Mouse (Mus musculus) large intestine, adult 2 months (tissue): ENCODE measurements around the gene Bcl6. TPM values are rescaled to one million over a fixed set of nuclear protein-coding genes. Genes with fewer than 3 reads are reported as not detected.
A peak's percentile ranks its signal among the peaks of the same experiment; 100 is the strongest.

Source experiments
- DNase-seq: peaks from one replicate; pipeline ENCODE4 v3.0.0-alpha.2; 2012; ENCODE audit warnings: low read depth, low spot score
- WGBS: fragments of 180-500 bp; shearing (Covaris S2); methylation state at CpG from one replicate; pipeline ENCODE4 v1.1.7; 2018; 5-methylcytosine and 5-hydroxymethylcytosine counted together
- polyA plus RNA-seq: library from polyadenylated mRNA; depleted of rRNA; stranded (reverse); fragments of >200 nt; gene quantifications from 2 replicates; pipeline ENCODE4 v1.2.3, GENCODE M21; 2012

The Bcl6 gene
- polyA plus RNA-seq, 1 experiment = 8.7 TPM

- 82% methylated on average over 14 of the region's 14 CpGs for WGBS
- DNase-seq = no peak
Measured at GRCm38 (mm10) chr16:23991846-23992580, 3.4 kb upstream of the Bcl6 start.

- WGBS = 2% methylated on average over 4 of the region's 4 CpGs
- peak; percentile 75 for DNase-seq
Measured at GRCm38 (mm10) chr16:23991170-23991569, 2.5 kb upstream of the Bcl6 start.

DNA sequence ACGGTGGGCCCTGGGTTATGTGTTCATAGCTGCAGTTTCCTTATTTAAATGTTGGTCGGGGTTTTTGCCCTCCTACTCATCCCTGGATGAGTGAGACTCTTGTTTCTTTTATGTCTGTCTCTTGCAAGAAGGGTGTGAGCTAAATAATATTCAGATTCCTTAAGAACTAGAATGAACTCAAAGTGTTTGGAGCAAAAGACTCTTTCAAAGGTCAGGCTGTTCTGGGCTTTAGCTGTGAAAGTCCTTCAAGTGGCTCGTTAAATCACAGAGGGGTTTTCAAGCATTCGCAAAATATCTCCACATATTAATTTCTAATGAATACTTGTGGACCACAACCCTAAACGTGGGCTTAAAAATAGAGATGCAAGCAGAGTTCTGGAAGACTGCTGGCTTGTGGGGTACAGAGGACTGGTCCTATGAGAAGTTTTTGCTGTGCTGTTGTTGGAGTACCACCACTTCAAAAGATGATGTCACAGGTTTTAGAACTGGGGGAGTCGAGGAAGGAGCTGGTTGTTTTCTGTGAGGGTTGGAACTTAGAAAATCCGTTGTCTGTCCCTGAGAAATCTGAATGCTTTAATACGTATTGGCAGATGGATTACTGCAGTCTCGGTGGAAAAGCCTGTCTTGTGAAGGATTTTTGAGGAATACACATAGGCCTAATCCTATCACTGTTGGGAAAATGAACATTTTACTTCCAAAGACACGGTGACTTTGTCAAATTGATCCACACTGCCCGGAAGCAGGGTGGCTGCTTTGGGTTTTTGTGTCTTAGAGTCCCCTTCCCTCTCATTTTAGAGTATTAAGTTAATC is 1.7 kb upstream of the Bcl6 start:
- DNase-seq = no peak
- 68% methylated on average over 11 of the region's 11 CpGs for WGBS

DNA sequence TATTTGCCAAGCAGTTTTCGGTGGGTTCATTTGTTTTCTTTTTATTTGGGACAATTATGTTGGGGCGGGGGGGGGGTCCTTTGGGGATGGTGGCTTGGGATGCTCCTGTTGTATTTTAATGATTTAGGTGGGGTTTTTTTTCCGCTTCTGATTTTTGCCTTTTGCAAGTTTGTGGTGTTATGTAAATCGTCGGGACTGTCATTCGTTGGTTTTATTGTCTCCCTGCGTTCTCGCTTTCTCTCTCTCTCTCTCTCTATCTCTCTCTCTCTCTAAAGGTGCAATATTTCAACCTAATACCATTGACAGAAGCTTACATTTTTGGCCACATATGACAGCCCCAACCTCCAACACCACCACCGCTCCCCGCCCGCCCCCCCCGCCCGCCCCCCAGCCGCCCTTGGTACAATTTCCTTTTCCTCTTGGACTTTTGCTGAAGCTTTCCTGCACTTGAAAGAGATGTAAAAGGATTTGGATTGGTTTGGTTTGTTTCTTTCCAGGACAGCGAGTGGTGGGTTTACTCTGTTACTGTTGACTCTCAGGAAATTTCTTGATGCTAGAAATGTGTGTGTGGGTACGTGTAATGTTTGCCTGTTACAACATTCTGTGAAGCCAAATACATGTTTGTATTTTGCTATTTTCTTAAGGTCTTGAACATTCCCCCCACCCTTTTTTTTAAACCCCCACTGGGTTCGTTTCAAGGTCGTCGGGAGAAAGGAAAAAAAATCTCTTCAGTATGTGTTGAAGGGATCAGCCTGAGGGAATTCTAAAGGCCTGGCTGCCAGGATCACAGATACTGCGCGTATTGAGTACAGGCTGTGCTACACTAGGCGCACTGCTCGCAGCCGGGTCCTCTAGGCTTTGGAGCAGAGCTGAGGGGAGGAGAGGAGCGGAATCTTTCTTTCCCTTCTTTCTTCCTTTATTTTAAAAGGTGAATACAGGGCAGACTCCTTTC is 833 bp upstream of the Bcl6 start:
- WGBS = 25% methylated on average over 25 of the region's 25 CpGs
- DNase-seq = no peak

DNA sequence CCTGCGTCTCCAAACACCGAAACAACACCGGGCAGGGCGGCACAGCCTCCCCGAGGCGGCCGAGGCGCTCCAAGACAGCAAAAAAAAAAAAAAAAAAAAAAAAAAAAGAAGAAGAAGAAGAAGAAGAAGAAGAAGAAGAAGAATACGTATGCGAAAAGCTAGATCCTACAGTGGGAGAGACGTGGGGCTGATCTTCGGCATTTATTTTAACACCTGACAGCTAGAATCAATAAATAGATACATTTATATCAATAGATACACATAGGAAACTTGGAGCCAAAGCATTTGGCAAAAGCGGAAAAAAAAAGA is 541 bp downstream of the Bcl6 start:
- WGBS = under 1% methylated on average over 13 of the region's 13 CpGs

GRCm38 (mm10) chr16:23987341-23988156 is 1.1 kb downstream of the Bcl6 start:
- no peak for DNase-seq
- WGBS = under 1% methylated on average over 64 of the region's 64 CpGs

More for the DNA sequence above, 541 bp downstream of the Bcl6 start:
- DNase-seq = no peak

DNA sequence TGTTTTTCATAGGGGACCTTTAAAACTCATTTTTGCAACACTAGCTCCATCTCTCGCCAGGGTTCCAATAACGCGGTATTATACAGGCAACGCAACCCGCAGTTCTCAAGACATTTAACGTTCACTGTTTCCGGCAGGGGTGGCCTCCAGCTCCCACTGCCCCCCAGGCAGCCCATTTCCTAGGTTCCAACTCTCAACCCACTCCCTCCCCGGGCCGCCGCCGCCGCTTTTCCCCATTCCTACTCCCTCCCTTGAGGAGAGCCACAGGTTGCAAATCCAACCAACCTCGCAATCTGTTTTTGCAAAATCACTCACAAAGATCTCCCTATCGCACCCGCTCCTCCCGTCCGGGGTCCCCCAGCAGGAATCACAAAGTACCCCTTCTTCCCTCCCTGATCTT is 1.8 kb downstream of the Bcl6 start:
- DNase-seq = no peak
- WGBS = 4% methylated on average over 17 of the region's 17 CpGs

GRCm38 (mm10) chr16:23986176-23986575 is 2.5 kb downstream of the Bcl6 start:
- WGBS = 29% methylated on average over 3 of the region's 3 CpGs
- DNase-seq = no peak

DNA sequence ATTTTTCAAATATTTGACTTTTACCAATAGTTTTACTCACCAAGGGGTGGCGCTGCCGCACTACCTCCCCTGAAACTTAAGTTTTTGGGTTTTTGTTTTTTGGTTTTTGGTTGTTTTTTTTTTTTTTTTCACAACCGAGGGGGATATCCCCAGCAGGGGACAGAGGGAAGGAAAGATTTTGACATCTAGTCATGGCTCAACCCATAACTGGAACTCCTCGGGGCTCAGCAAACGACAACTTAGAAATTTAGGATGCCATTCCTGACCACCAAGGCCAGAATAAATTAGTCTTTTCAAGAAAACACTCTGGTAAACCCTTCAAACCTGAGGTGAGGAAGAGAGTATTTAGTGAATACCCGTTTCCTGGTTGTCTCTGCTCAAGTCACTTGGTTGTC is 3.2 kb downstream of the Bcl6 start:
- 14% methylated on average over 6 of the region's 6 CpGs for WGBS
- no peak for DNase-seq

GRCm38 (mm10) chr16:23984760-23985466 is 3.7 kb downstream of the Bcl6 start:
- 1% methylated on average over 22 of the region's 22 CpGs for WGBS
- DNase-seq = no peak

DNA sequence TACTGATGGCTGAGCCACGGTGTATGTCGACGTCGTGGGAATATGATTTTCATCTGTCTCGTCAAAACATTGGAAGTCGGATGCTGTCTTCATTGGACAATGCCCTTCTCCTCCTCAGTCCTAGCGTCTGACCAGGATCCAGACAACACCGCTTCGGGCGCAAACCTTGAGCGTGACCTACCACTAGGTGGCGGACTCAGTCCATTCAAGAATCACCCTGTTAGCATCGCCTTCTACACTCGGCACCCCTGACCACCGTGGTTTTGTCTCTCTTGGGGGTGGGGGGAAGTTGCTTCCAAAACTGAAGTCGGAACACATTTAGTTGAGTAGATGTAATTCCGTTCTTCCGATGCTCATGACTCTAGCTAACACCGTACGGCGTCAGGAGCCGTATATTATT is 4.5 kb downstream of the Bcl6 start:
- DNase-seq = peak; percentile 81
- WGBS = under 1% methylated on average over 22 of the region's 22 CpGs

DNA sequence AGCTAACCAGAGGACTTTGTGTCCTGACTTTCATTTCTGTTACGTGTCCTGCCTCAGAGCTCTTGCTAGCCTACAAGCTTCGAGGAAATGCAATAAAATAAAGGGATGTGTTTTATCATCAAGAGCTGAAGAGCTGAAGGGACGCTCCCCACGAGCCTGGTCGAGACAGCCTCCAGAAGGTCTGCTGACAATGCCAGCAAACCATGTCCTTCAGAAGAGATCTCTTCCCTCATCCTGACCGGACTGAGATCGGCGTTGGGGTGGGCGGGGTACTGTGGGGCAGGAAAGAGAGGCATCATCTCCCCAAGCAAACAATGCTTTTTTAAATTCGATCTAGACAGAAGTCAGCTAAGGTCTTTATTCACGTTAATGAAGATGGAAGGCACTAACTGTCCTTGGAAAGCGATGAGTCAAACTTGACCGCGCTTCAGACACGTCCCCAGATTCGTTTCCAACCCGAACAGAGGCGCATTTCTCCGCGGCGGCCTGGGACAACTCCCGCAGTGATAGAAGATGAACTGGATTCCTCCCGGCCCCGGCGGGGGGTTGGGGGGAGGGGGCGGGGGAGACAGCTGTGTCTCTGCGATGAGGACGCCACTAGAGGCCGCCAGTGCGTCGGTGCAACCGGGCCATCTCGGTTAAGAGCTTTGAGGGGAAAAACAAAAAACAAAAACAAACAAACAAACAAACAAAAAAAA is 5.6 kb downstream of the Bcl6 start:
- 1% methylated on average over 33 of the region's 33 CpGs for WGBS
- no peak for DNase-seq

- 15% methylated on average over 28 of the region's 28 CpGs for WGBS
Measured at GRCm38 (mm10) chr16:23981925-23982851, 6.5 kb downstream of the Bcl6 start.

GRCm38 (mm10) chr16:23980991-23981720 is 7.5 kb downstream of the Bcl6 start:
- DNase-seq = no peak
- WGBS = 11% methylated on average over 32 of the region's 32 CpGs

More at GRCm38 (mm10) chr16:23981925-23982851, 6.5 kb downstream of the Bcl6 start:
- DNase-seq = peak; percentile 62

- WGBS = 42% methylated on average over 11 of the region's 11 CpGs
- no peak for DNase-seq
Measured at GRCm38 (mm10) chr16:23980201-23980870, 8.3 kb downstream of the Bcl6 start.

GRCm38 (mm10) chr16:23979446-23979845 is 9.2 kb downstream of the Bcl6 start:
- no peak for DNase-seq
- 84% methylated on average over 9 of the region's 9 CpGs for WGBS
